26 mouse cellular contexts compared by ENCODE assay signal in the genomic region with DNA sequence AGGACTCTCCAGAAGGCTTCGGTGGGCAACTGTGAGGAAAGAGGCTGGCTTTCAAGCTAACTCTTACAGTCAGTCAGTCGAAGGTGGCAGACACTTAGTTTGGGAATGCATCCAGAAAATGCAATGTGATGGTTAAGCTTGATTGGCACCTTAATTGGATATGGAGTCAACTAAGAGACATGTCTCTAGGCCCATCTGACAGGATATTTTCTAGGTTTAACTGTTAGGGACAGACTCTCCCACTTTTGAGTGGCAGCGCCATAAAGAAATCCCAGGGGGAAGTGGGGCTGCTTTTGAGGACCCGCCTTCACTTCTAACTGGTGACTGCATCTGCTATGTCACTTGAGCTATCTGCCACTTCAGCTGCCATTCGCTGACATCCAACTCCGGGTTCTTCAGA.
"Had no signal": no experiment of that assay in that cellular context is flagged by ENCODE, and none has a peak within 500 bp of the region (broad histone marks: within the 10 kb centered on the region; RNA-seq: fewer than 3 reads in every experiment).

No protein-coding gene starts in this region.

- ATAC-seq: hindbrain, postnatal 0 days; intestine, embryonic 16.5 days had no signal

- H3K9ac ChIP-seq: heart, embryonic 13.5 days; heart, embryonic 15.5 days; hindbrain, embryonic 13.5 days; hindbrain, embryonic 15.5 days; kidney, embryonic 15.5 days; limb, embryonic 12.5 days; liver, embryonic 13.5 days; liver, embryonic 15.5 days had no signal

- H3K27me3 ChIP-seq: heart, embryonic 13.5 days; heart, embryonic 15.5 days; hindbrain, embryonic 13.5 days; hindbrain, embryonic 15.5 days; kidney, embryonic 15.5 days; limb, embryonic 12.5 days; liver, embryonic 13.5 days; liver, embryonic 15.5 days had no signal

- DNase-seq: gastrocnemius, postnatal 14 days; gastrocnemius, postnatal 36 days; heart, adult 18-20 months; heart, postnatal 14 days; heart, postnatal 36 days; kidney, adult 11 months; kidney, adult 2 months; kidney, adult 9 months; kidney, postnatal 14 days; kidney, postnatal 36 days; liver; liver, embryonic 13.5 days had no signal

- H3K4me1 ChIP-seq: heart, embryonic 13.5 days; heart, embryonic 15.5 days; hindbrain, embryonic 13.5 days; hindbrain, embryonic 15.5 days; kidney, embryonic 15.5 days; limb, embryonic 10.5 days; limb, embryonic 12.5 days; liver, embryonic 13.5 days; liver, embryonic 15.5 days had no signal

- H3K4me3 ChIP-seq: heart, embryonic 13.5 days; heart, embryonic 15.5 days; hindbrain, embryonic 13.5 days; hindbrain, embryonic 15.5 days; kidney, embryonic 15.5 days; left cerebral cortex, adult 2 months; limb, embryonic 10.5 days; limb, embryonic 12.5 days; liver, embryonic 13.5 days; liver, embryonic 15.5 days had no signal

- H3K4me2 ChIP-seq: heart, embryonic 11.5 days; heart, embryonic 13.5 days; heart, embryonic 15.5 days; hindbrain, embryonic 13.5 days; hindbrain, embryonic 15.5 days; kidney, embryonic 15.5 days; limb, embryonic 12.5 days; liver, embryonic 11.5 days; liver, embryonic 13.5 days; liver, embryonic 15.5 days had no signal

- H3K27ac ChIP-seq: heart, embryonic 13.5 days; heart, embryonic 15.5 days; hindbrain, embryonic 13.5 days; hindbrain, embryonic 15.5 days; hindbrain, postnatal 0 days; kidney, embryonic 15.5 days; kidney, postnatal 0 days; left cerebral cortex, adult 2 months; limb, embryonic 10.5 days; limb, embryonic 12.5 days; liver, embryonic 13.5 days; liver, embryonic 15.5 days had no signal

- H3K9me3 ChIP-seq: heart, embryonic 15.5 days; hindbrain, embryonic 13.5 days; hindbrain, embryonic 15.5 days; kidney, embryonic 15.5 days; limb, embryonic 10.5 days; limb, embryonic 12.5 days; liver, embryonic 13.5 days; liver, embryonic 15.5 days had no signal

- H3K36me3 ChIP-seq: heart, embryonic 13.5 days; heart, embryonic 15.5 days; hindbrain, embryonic 13.5 days; hindbrain, embryonic 15.5 days; kidney, embryonic 15.5 days; limb, embryonic 10.5 days; limb, embryonic 12.5 days; liver, embryonic 13.5 days; liver, embryonic 15.5 days had no signal
